Mouse (Mus musculus): ENCODE measurements around the gene Fcgr3. TPM values are rescaled to one million over a fixed set of nuclear protein-coding genes. Genes with fewer than 3 reads are reported as not detected.

The Fcgr3 gene
- total RNA-seq, 1 experiment from 2014 or later, result 442 TPM

- ATAC-seq (replicated peaks; ENCODE audit: insufficient number of reproducible peaks, low FRiP score, low TSS enrichment, poor library complexity, severe bottlenecking), result peak; percentile 39; the same call in 1 of the 2 replicates
Observed at GRCm38 (mm10) chr1:171033756-171034155, 31.0 kb downstream of the Fcgr3 start.

DNA sequence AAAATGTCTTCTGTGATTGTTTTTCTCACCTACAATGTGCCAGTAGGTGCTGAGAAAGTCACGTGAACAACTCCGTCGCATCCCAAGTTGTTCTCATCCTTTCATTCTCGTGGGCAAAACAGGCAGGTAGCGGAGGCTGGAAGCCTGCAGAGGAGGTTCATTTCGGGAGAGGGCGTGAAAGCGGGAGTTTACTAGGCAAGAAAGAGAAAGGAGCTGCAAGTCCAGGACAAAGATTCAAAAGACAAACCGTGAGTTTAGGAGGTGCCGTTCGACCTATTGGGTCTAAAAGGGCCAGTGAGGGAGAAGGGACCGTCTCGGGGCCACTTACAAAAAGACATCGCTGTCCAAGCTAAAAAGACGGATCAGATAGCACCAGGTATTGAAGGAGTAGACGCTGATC, 31.5 kb downstream of the Fcgr3 start:
- no peak for ATAC-seq (replicated peaks; ENCODE audit: insufficient number of reproducible peaks, low FRiP score, low TSS enrichment, poor library complexity, severe bottlenecking)

DNA sequence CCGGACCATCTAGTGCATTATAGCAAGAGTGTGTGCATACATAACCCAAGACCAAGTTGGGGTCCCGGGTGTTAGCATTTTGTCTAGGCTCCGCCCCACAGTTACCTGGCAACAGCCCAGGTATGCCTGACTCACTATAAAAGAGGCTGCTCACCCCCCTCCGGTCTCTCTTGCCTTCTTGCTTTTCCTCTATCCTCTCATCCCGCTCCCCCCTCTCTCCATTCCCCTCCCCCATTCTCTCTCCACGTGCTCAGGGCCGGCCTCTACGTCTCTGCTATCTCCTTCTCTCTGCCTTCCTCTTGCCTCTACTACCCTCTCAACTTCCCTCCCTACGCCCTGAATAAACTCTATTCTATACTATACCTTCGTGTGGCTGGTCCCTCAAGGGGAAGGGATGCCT, 32.0 kb downstream of the Fcgr3 start:
- no peak for ATAC-seq (replicated peaks; ENCODE audit: insufficient number of reproducible peaks, low FRiP score, low TSS enrichment, poor library complexity, severe bottlenecking)

DNA sequence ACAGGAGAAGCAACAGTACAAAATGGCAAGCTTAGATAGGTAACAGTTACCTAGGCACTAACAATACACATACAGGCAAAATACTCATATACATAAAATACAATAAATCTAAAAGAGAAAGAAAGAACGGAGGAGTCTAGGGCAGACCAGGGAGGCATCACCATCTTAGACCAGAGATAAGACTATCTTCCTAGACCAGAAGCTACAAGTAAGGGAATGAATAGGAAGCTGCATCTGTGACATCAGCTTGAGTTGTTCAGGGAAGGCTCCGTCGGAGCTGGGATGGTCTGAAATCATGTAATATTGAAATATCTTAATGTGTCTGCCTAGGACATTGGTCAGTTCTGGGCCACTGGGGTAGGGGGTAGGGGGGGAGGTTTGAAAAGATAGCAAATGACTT, 33.0 kb downstream of the Fcgr3 start:
- no peak for ATAC-seq (replicated peaks; ENCODE audit: insufficient number of reproducible peaks, low FRiP score, low TSS enrichment, poor library complexity, severe bottlenecking)

GRCm38 (mm10) chr1:171019311-171019950, 45.3 kb downstream of the Fcgr3 start:
- ATAC-seq (replicated peaks; ENCODE audit: insufficient number of reproducible peaks, low FRiP score, low TSS enrichment, poor library complexity, severe bottlenecking), result 0 out of 2 replicates have a peak, but pooled peaks have one; percentile 33

GRCm38 (mm10) chr1:171018737-171019136, 46.0 kb downstream of the Fcgr3 start, which contains the start of gene Fcgr4:
TSS of gene Fcgr4 (plus strand) at chr1:171018920.
- peak; percentile 38 for ATAC-seq (replicated peaks; ENCODE audit: insufficient number of reproducible peaks, low FRiP score, low TSS enrichment, poor library complexity, severe bottlenecking)

GRCm38 (mm10) chr1:171017468-171018158, 47.1 kb downstream of the Fcgr3 start:
- peak; percentile 73 for ATAC-seq (replicated peaks; ENCODE audit: insufficient number of reproducible peaks, low FRiP score, low TSS enrichment, poor library complexity, severe bottlenecking)

DNA sequence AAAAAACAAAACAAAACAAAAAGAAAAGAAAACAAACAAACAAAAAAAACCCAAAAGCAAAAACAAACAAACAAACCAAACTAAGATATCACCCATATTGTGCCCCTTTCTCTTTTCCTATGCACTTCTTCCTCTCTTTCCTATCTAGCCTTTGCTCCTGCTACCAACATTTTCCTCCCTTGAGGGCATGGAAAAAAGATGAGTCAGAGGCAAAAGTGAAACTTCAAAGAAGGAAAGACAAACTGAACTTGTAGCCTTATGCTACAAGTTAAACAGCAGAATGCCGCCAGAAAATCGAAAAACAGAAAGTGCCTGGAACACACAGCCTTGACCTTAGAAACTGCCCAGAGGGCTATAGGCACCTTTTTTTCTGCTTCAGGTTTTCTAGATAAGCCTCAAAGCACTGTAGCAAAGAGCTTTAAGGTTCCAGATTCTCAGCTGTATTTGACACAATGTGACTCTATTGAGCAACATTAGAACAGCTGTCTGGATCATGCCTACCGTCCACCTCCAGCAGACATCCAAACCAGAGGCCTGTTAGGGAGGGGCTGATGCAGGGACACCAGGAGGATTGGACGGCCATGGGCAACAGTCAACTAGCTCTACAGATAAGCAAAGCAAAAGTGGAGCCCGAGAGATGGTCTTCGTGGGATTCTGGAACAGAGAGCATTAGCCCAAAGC, 47.9 kb downstream of the Fcgr3 start:
- ATAC-seq (replicated peaks; ENCODE audit: insufficient number of reproducible peaks, low FRiP score, low TSS enrichment, poor library complexity, severe bottlenecking), result peak; percentile 8; the same call in 1 of the 2 replicates

DNA sequence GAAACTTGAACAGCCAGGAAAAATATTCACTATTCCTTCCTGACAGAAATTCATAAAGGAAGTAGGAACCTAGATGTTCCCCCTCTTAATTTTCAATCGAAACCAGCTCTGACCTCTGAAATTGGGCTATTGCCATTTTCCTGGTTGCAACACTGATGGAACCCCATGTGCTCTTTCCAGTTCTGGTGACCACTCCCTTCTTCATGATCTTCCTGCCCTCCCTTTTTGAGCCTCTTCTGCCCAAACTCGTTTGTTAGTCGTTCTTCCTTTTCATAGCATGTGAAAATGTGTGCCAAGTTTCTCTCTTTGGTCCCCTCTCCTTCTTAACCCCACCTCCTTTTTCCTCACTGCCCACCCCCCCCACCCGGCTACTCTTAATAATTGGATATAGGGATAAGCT, 53.0 kb downstream of the Fcgr3 start:
- peak; percentile 40; the same call in 1 of the 2 replicates for ATAC-seq (replicated peaks; ENCODE audit: insufficient number of reproducible peaks, low FRiP score, low TSS enrichment, poor library complexity, severe bottlenecking)

DNA sequence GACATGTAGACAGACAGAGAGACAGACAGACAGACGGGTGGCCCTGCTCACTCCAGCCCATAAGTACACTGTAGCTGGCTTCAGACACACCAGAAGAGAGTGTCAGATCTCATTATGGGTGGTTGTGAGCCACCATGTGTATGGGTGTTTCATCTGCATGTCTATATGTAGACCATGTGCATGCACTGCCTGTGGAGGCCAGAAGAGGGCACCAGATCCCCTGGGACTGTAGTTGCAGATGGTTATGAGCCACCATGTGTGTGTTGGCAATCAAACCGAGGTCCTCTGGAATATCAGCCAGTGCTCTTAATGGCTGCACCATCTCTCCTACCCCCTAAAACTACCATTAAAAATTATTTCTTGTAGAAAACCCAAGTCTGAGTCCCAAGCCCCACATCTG, 57.8 kb downstream of the Fcgr3 start:
- ATAC-seq (replicated peaks; ENCODE audit: insufficient number of reproducible peaks, low FRiP score, low TSS enrichment, poor library complexity, severe bottlenecking), result peak; percentile 40

GRCm38 (mm10) chr1:171006335-171006734, 58.4 kb downstream of the Fcgr3 start:
- peak; percentile 83 for ATAC-seq (replicated peaks; ENCODE audit: insufficient number of reproducible peaks, low FRiP score, low TSS enrichment, poor library complexity, severe bottlenecking)

GRCm38 (mm10) chr1:171005586-171005985, 59.1 kb downstream of the Fcgr3 start:
- ATAC-seq (replicated peaks; ENCODE audit: insufficient number of reproducible peaks, low FRiP score, low TSS enrichment, poor library complexity, severe bottlenecking), result no peak

- no peak for ATAC-seq (replicated peaks; ENCODE audit: insufficient number of reproducible peaks, low FRiP score, low TSS enrichment, poor library complexity, severe bottlenecking)
Observed at GRCm38 (mm10) chr1:171005081-171005480, 59.7 kb downstream of the Fcgr3 start.

Other genes starting within 250 kb of the Fcgr3 start
- gene Atf6, start 197.2 kb downstream of the Fcgr3 start, total RNA-seq (2017), result 45.8 to 71.9 TPM (median 49.6 TPM) in 3 replicates
- gene Gm26620, start 179.9 kb downstream of the Fcgr3 start, total RNA-seq (2017), result 0.97 TPM in 1 of 3 replicates, not detected in the others
- 7.0 to 16.2 TPM (median 9.7 TPM) in 3 replicates for gene Dusp12, start 179.4 kb downstream of the Fcgr3 start, total RNA-seq (2017)
- 0.43 TPM in 1 of 3 replicates, not detected in the others for gene Fcrlb, start 152.0 kb downstream of the Fcgr3 start, total RNA-seq (2017)
- gene Fcrla, start 137.4 kb downstream of the Fcgr3 start, total RNA-seq (2017), result 25.8 to 50.1 TPM (median 35.3 TPM) in 3 replicates
- gene Fcgr2b, start 88.4 kb downstream of the Fcgr3 start, total RNA-seq (2017), result 181 to 197 TPM (median 187 TPM) in 3 replicates
- 364 to 612 TPM (median 571 TPM) in 3 replicates for gene Fcgr4, start 46.0 kb downstream of the Fcgr3 start, total RNA-seq (2017)
- gene Cfap126, start 49.0 kb upstream of the Fcgr3 start, total RNA-seq (2017), result 1.4 to 6.2 TPM (median 1.6 TPM) in 3 replicates
- 15.7 to 38.4 TPM (median 25.1 TPM) in 3 replicates for gene Sdhc, start 85.7 kb upstream of the Fcgr3 start, total RNA-seq (2017)
- gene Mpz, start 85.8 kb upstream of the Fcgr3 start, total RNA-seq (2017), result not detected in 3 replicates
- gene Pcp4l1, start 131.3 kb upstream of the Fcgr3 start, total RNA-seq (2017), result 0.29 to 2.0 TPM in 2 of 3 replicates, not detected in the other
- gene Nr1i3, start 149.0 kb upstream of the Fcgr3 start, total RNA-seq (2017), result 0.19 to 0.86 TPM in 2 of 3 replicates, not detected in the other
- gene Tomm40l, start 157.6 kb upstream of the Fcgr3 start, total RNA-seq (2017), result 5.0 to 10.2 TPM (median 9.3 TPM) in 3 replicates
- not detected in 3 replicates for gene Apoa2, start 160.1 kb upstream of the Fcgr3 start, total RNA-seq (2017)
- 875 to 1,050 TPM (median 955 TPM) in 3 replicates for gene Fcer1g, start 169.4 kb upstream of the Fcgr3 start, total RNA-seq (2017)
- gene Adamts4, start 185.5 kb upstream of the Fcgr3 start, total RNA-seq (2017), result not detected in 3 replicates
- 172 to 231 TPM (median 231 TPM) in 3 replicates for gene Ndufs2, start 186.5 kb upstream of the Fcgr3 start, total RNA-seq (2017)
- 32.4 to 35.5 TPM (median 34.3 TPM) in 3 replicates for gene B4galt3, start 205.4 kb upstream of the Fcgr3 start, total RNA-seq (2017)
- 9.2 to 14.2 TPM (median 11.1 TPM) in 3 replicates for gene Ppox, start 216.3 kb upstream of the Fcgr3 start, total RNA-seq (2017)
- 8.1 to 12.6 TPM (median 11.2 TPM) in 3 replicates for gene Usp21, start 223.1 kb upstream of the Fcgr3 start, total RNA-seq (2017)
- 46.7 to 66.9 TPM (median 63.4 TPM) in 3 replicates for gene Ufc1, start 230.1 kb upstream of the Fcgr3 start, total RNA-seq (2017)

All from monocyte, adult 5-6 weeks (primary cell).